Mouse (Mus musculus): ENCODE results near the gene Acot2.
"Not testable (repeated sequence)": the region's sequence is repeated elsewhere in the genome, so short reads cannot be mapped to it uniquely, and the experiment has no call there.

Gene Acot2

DNA sequence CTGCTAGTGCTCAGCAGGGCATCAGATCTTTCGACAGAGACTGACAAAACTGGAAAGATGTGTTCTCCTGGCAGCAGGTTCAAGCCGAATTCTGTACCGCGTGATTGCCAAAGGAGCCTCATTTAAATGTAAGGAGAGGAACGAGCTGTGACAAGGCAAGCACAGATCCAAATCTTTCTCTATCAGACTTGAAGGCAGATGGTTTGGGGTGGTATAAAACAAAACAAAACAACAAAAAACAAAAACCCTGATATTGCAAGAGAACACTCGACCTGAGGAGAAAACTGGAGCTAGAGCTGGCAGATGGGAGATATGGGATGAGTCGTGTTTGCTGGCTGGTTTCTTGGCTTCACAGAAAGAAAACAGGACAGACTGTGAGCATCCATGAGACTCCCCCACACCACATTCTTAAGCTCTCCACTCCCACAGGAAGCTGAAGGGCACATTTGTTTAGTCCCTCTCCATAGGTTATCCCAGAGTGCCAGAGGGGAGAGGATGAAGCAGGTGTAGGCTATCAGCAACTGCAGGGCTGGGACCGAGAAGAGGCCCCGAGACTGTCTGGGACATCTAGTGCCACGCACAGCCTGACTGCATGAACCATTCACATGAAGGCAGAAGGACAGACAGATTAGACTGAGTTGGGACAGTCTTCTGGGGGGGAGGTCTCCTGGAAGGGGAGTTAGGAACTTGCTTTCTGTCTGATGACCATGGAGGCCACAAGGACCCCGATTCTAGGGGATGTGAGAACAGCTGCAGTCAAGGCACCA, 10.9 kb downstream of the Acot2 start:
- no peak for DNase-seq

- DNase-seq: not testable (repeated sequence)
Measured at GRCm38 (mm10) chr12:83999237-83999636, 11.6 kb downstream of the Acot2 start.

- no peak for DNase-seq
Measured at GRCm38 (mm10) chr12:84000418-84000817, 12.8 kb downstream of the Acot2 start.

GRCm38 (mm10) chr12:84003866-84004265, 16.2 kb downstream of the Acot2 start:
- no peak for DNase-seq

- DNase-seq: no peak
Measured at GRCm38 (mm10) chr12:84008251-84008650, 20.6 kb downstream of the Acot2 start.

DNA sequence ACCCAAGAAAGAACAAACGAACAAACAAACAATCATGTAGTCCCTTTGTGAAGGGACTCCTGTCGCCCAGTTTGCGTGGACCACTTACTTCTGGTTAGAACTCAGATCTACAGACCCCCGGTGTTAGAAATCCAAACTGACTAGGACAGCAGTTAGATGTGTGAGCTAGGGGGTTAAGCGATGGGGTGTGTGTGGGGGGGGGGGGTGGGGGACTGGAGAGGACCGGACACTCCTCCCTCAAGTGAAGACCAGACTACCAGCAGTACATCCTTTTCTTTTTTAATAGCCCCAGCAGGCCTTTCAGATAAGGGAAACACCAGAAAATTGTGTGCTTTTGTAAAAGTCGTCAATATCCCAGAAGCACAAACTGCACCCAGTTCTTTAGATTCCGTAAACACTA, 21.1 kb downstream of the Acot2 start:
- DNase-seq: no peak

DNA sequence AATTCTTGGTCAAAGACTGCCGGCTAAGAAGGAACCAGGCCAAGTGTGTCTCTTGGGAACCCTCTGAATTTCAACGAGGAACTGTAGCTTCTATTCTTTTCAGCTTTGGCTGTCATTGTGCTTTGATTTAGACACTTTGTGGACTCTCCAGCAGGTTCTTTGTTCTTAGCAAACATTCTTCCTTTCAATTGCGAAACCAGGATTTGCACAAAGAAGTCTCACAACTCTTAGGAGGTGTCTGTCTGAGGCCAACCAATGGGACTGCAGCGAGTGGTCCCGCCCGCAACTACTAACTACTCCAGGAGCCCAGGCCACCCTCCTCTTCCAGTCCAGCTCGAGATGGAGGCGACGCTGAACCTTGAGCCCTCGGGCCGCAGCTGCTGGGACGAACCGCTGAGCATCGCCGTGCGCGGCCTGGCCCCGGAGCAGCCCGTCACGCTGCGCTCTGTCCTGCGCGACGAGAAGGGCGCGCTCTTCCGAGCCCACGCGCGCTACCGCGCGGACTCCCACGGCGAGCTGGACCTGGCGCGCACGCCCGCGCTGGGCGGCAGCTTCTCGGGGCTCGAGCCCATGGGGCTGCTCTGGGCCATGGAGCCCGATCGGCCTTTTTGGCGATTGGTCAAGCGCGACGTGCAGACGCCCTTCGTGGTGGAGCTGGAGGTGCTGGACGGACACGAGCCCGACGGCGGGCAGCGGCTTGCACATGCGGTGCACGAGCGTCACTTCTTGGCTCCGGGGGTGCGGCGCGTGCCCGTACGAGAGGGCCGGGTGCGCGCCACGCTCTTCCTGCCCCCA, 21.7 kb downstream of the Acot2 start, which contains the start of gene Acot1:
Gene Acot1, plus strand, starts transcription at position 320 of the 795 bp plus-strand sequence.
- DNase-seq: peak; percentile 41

DNA sequence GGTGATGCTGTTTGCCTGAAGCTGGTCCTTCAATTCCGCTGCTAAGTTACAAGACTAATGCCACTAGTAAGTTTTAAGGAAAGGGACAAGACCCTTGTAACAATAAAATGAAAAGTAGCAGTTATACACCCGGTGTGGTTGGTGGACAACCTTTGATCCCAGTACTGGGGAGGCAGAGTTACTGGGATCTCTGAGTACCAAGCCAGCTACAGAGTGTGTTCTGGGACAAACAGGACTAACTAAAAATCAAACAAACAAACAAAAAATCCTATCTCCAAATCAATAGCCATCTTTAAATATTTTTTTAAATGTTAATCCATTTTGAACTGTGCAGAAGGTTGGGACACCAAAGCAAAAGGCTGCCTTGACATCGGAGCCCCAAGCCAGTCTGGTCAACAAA, 22.5 kb downstream of the Acot2 start:
- DNase-seq: no peak

GRCm38 (mm10) chr12:84011251-84012040, 23.8 kb downstream of the Acot2 start:
- peak; percentile 77 for DNase-seq

- DNase-seq: no peak
Measured at GRCm38 (mm10) chr12:84013130-84013529, 25.5 kb downstream of the Acot2 start.

- no peak for DNase-seq
Measured at GRCm38 (mm10) chr12:84013701-84014100, 26.0 kb downstream of the Acot2 start.

DNA sequence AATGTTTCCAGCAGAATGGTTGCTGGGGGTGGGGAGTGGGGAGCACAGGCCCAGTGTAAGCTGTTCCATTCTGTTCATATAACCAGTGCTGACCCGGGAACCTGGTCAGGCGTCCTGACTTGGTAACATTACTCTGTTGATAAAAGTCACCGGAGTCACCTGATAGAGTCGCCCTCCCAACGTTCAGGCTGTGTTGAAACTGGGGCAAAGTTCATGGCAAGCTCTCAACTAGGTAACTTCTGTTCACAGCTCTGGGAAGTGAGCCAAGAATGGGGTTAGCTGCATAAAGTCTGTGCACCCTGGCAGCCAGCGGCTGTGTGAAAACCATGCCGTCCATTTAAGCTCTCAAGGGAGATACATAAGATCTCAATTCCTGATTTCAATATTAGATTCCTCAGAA, 32.9 kb downstream of the Acot2 start:
- DNase-seq: not testable (repeated sequence)

- not testable (repeated sequence) for DNase-seq
Measured at GRCm38 (mm10) chr12:84022266-84022665, 34.6 kb downstream of the Acot2 start.

DNA sequence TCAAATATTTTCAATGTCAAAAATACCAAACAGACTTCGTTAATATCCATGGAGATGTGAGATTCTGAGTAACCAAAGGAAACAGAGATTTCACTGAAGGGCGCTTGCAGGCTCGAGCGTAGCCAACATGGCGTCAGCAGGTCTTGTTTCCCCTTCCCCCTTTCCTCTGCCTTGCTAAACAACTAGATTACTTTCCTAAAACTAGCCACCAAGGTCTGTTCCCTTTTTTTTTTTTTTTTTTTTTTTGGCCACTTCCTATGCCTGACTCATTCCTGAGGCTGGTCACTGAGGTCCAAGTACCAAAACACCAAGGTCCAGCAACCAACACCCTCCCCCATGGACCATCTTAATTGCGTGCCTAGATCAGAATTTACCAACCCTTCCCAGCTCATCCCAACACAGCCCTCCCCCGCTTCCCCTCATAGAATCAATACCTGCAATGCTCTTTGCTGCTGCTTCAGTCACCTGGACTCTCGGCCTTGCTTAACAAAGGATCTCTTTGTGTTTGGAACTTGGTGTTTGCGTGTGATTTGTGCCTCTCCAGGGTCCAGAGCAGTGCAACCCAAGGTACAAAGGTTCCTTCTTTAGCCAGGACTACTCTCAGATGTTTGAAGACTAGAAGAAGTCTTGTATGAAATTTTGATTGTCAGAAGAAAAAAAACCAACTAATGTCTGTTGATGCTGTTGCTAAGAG, 35.5 kb downstream of the Acot2 start:
- DNase-seq: no peak

- DNase-seq: no peak
Measured at GRCm38 (mm10) chr12:84025888-84026287, 38.2 kb downstream of the Acot2 start.

- DNase-seq: not testable (repeated sequence)
Measured at GRCm38 (mm10) chr12:84028328-84028727, 40.7 kb downstream of the Acot2 start.

GRCm38 (mm10) chr12:84029043-84029442, 41.4 kb downstream of the Acot2 start:
- not testable (repeated sequence) for DNase-seq

DNA sequence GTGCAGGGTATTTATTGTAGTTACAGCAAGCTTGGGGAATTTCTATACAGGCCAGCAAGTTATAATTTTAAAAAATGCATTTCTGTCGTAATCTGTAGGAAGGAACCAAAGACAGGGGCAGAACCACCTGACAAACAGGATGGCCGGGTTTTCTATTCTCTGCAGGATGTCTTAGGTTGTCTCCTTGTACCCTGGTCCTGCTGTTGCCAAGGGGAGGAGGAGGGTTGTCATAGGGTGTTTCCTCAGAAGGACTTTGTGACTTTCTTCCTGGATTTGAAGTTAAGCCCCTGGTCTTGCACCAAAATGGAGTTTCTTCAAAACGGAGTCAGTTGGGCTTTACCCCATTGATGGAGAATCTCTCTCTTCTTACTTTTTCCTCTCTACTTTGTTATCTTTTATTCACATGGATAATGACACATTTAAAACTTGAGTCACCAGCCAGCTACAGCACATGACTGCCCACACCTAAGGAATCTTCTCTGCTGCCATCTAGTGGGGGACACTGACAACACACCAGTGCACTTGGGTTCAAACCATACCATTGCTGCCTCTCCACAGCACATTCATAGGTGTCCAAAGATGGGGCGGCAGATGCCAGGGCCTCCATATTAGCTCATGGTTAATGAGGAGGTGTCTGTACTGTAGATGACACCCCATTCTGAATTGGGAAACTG, 43.1 kb downstream of the Acot2 start:
- peak; percentile 63 for DNase-seq

- DNase-seq: no peak
Measured at GRCm38 (mm10) chr12:84032854-84033253, 45.2 kb downstream of the Acot2 start.

DNA sequence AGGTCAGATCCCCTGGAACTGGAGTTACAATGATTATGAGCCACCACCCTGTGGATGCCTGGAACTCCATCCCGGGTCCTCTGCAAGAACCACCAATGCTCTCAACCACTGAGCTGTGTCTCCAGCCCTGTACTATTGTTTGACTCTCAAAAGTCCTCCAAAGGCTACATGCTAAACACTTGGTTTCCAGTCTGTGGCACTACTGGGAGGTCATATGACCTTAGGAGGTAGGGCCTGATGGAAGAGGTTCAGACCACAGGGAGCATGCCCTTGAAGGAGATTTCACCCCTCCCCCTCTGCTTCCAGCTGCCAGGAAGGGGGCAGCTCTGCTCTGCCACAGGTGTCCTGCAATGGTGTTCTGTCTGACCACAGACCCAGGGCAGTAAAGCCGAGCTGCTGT, 45.6 kb downstream of the Acot2 start:
- not testable (repeated sequence) for DNase-seq

DNA sequence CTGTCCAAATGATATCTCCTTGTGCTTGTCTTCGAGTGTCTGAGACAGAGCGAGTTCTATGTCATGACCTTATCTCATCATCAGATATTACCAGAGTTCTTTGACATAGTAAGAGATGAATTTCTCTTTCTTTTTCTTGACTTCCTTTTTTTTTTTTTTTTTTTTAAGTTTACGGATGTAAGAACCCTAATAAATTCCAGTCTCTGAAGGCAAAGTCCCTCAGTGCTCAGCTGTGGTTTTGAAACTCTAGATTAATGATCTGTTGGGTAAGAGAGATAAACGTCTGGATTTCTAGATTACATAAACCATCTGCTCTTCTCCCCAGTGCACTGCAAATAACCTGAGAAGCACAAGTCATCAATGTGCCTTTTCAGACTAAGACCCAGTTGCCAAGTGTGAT, 46.4 kb downstream of the Acot2 start:
- DNase-seq: no peak

GRCm38 (mm10) chr12:84038241-84038640, 50.6 kb downstream of the Acot2 start, which contains the start of gene Acot4:
TSS of gene Acot4 (plus strand) at chr12:84038379.
- DNase-seq: not testable (repeated sequence)

Measured in cerebellum, adult 11-12 months (tissue).